Mouse (Mus musculus): Measurements from ENCODE around the gene Rbbp8nl. TPM values are rescaled to one million over a fixed set of nuclear protein-coding genes. Genes with fewer than 3 reads are reported as not detected.

Rbbp8nl gene
- polyA plus RNA-seq, 1 experiment from 2014 or later, result not detected

- H3K27me3 ChIP-seq (replicated peaks; ENCODE audit: control insufficient read depth, insufficient read depth, low read length), result no peaks in the 10 kb centered on the region
- no peak overlapping the region for H3K9ac ChIP-seq (replicated peaks; ENCODE audit: low read depth, low read length)
- no peaks in the 10 kb centered on the region for H3K36me3 ChIP-seq (ENCODE audit: control insufficient read depth, insufficient read depth)
- H3K4me1 ChIP-seq (replicated peaks; ENCODE audit: control insufficient read depth, insufficient read depth, low read length), result peaks cover 20% of the 10 kb centered on the region
- H3K27ac ChIP-seq (ENCODE audit: low read length), result no peak overlapping the region
- 98% methylated on average over 5 of the region's 5 CpGs for WGBS
- H3K4me2 ChIP-seq (ENCODE audit: low read length), result no peak overlapping the region
- H3K4me3 ChIP-seq (replicated peaks; ENCODE audit: low read length), result no peak overlapping the region
- no peak for ATAC-seq
- H3K9me3 ChIP-seq (ENCODE audit: control insufficient read depth, low read length), result no peaks in the 10 kb centered on the region
Measured at GRCm38 (mm10) chr2:180254436-180255209, 35.1 kb downstream of the Rbbp8nl start.

DNA sequence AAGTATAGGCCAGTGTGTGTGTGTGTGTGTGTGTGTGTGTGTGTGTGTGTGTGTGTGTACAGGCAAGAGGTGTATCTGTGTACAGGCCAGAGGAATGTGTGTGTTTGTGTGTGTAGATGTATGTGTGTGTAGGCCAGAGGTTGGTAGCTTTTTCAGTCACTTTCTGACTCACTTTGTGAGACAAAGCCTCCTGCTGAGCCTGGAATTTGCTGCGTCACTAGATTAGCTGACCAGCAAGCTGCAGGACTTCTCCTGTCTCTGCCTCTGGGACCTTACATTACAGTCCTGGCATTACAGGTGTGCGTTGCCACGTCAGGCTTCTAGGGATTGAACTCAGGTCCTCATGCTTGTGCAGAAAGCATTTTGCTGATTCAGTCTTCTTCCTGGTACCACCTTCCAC lies 37.8 kb downstream of the Rbbp8nl start:
- ATAC-seq, result 0 out of 2 replicates have a peak, but pooled peaks have one; percentile 9

DNA sequence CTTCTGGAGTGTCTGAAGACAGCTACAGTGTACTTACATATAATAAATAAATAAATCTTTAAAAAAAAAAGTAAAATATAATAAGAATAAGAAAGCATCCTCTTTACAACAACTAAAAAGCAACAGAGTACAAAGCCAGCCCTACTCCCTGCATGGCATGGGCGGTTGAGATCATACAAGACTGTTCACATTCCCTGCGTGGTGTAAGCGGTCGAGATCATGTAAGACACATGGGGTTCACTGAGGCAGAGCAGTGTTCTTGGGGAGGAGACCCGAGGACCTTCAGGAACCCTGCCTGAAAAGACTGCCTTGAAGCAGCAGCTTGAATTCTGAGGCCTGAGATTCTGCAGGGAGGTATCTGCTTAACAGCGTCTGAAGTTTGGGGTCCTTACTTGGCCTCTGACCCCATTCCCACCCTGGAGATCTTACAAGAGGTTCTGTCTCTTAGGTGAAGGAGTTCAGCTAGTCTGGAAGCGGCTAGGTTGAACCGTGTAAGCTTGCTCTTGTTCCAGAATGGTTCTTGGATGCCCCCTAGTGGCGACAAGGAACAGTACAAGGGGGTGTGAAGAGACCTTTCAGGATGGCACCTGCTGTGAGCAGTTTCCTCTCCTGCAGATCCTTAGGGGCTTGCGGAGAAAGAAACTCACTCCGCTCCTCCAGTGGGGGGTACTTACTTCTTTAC lies 38.6 kb downstream of the Rbbp8nl start:
- peak overlapping the region; percentile 18 for H3K9ac ChIP-seq (replicated peaks; ENCODE audit: low read depth, low read length)
- 33% methylated on average over 11 of the region's 11 CpGs for WGBS
- H3K4me2 ChIP-seq (ENCODE audit: low read length), result no peak overlapping the region

More for the DNA sequence above, 37.8 kb downstream of the Rbbp8nl start:
- no peak overlapping the region for H3K4me3 ChIP-seq (replicated peaks; ENCODE audit: low read length)
- WGBS, result 38% methylated on average over 3 of the region's 3 CpGs
- H3K4me2 ChIP-seq (ENCODE audit: low read length), result no peak overlapping the region
- peaks cover 12% of the 10 kb centered on the region for H3K4me1 ChIP-seq (replicated peaks; ENCODE audit: control insufficient read depth, insufficient read depth, low read length)
- H3K9me3 ChIP-seq (ENCODE audit: control insufficient read depth, low read length), result no peaks in the 10 kb centered on the region
- H3K9ac ChIP-seq (replicated peaks; ENCODE audit: low read depth, low read length), result no peak overlapping the region
- H3K36me3 ChIP-seq (ENCODE audit: control insufficient read depth, insufficient read depth), result no peaks in the 10 kb centered on the region
- H3K27ac ChIP-seq (ENCODE audit: low read length), result no peak overlapping the region
- H3K27me3 ChIP-seq (replicated peaks; ENCODE audit: control insufficient read depth, insufficient read depth, low read length), result no peaks in the 10 kb centered on the region

GRCm38 (mm10) chr2:180248947-180249660 lies 40.6 kb downstream of the Rbbp8nl start:
- peaks cover 3% of the 10 kb centered on the region; the same call in 1 of the 2 replicates for H3K4me1 ChIP-seq (replicated peaks; ENCODE audit: control insufficient read depth, insufficient read depth, low read length)
- no peaks in the 10 kb centered on the region for H3K36me3 ChIP-seq (ENCODE audit: control insufficient read depth, insufficient read depth)
- no peaks in the 10 kb centered on the region for H3K27me3 ChIP-seq (replicated peaks; ENCODE audit: control insufficient read depth, insufficient read depth, low read length)
- ATAC-seq, result no peak
- no peak overlapping the region for H3K27ac ChIP-seq (ENCODE audit: low read length)
- H3K4me3 ChIP-seq (replicated peaks; ENCODE audit: low read length), result no peak overlapping the region
- H3K9ac ChIP-seq (replicated peaks; ENCODE audit: low read depth, low read length), result no peak overlapping the region
- H3K4me2 ChIP-seq (ENCODE audit: low read length), result no peak overlapping the region
- WGBS, result 59% methylated on average over 9 of the region's 9 CpGs
- H3K9me3 ChIP-seq (ENCODE audit: control insufficient read depth, low read length), result no peaks in the 10 kb centered on the region

More for the DNA sequence above, 38.6 kb downstream of the Rbbp8nl start:
- H3K36me3 ChIP-seq (ENCODE audit: control insufficient read depth, insufficient read depth), result no peaks in the 10 kb centered on the region
- peaks cover 7% of the 10 kb centered on the region for H3K4me1 ChIP-seq (replicated peaks; ENCODE audit: control insufficient read depth, insufficient read depth, low read length)
- no peaks in the 10 kb centered on the region for H3K27me3 ChIP-seq (replicated peaks; ENCODE audit: control insufficient read depth, insufficient read depth, low read length)
- no peaks in the 10 kb centered on the region for H3K9me3 ChIP-seq (ENCODE audit: control insufficient read depth, low read length)
- H3K4me3 ChIP-seq (replicated peaks; ENCODE audit: low read length), result no peak overlapping the region
- ATAC-seq, result peak; percentile 92
- no peak overlapping the region for H3K27ac ChIP-seq (ENCODE audit: low read length)

GRCm38 (mm10) chr2:180247916-180248315 lies 41.8 kb downstream of the Rbbp8nl start:
- WGBS, result 92% methylated on average over 5 of the region's 5 CpGs
- Histone ChIP-seq H3K9me3 (ENCODE audit: control insufficient read depth, low read length) (no peaks in the 10 kb centered on the region), H3K4me2 (ENCODE audit: low read length) (no peak overlapping the region), H3K36me3 (ENCODE audit: control insufficient read depth, insufficient read depth) (no peaks in the 10 kb centered on the region), H3K27me3 (replicated peaks; ENCODE audit: control insufficient read depth, insufficient read depth, low read length) (no peaks in the 10 kb centered on the region), H3K27ac (ENCODE audit: low read length) (no peak overlapping the region), H3K4me3 (replicated peaks; ENCODE audit: low read length) (no peak overlapping the region), H3K4me1 (replicated peaks; ENCODE audit: control insufficient read depth, insufficient read depth, low read length) (peaks cover 3% of the 10 kb centered on the region; the same call in 1 of the 2 replicates), H3K9ac (replicated peaks; ENCODE audit: low read depth, low read length) (no peak overlapping the region)
- no peak for ATAC-seq

DNA sequence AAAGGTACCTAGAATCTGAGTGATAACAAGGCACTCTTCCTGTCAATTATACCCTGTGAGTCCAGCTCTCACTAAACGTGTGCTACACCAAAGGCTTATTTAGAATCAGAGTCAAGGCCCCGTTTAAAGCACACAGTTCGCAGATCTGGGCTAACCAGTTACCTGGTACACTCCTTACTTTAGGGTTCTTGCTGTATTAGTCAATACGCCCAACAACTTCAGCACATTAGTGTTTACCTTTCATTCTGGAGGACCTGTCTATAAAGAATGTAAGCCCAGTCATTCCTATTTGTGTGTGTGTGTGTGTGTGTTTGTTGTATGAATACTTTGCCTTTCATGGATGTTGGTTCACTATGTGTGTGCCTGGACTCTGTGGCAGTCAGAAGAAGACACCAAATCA lies 46.6 kb downstream of the Rbbp8nl start:
- 93% methylated on average over 4 of the region's 4 CpGs for WGBS
- ATAC-seq, result no peak

GRCm38 (mm10) chr2:180238591-180238990 lies 51.1 kb downstream of the Rbbp8nl start:
- Histone ChIP-seq H3K27me3 (replicated peaks; ENCODE audit: control insufficient read depth, insufficient read depth, low read length) (no peaks in the 10 kb centered on the region), H3K4me3 (replicated peaks; ENCODE audit: low read length) (no peak overlapping the region), H3K4me1 (replicated peaks; ENCODE audit: control insufficient read depth, insufficient read depth, low read length) (no peaks in the 10 kb centered on the region), H3K4me2 (ENCODE audit: low read length) (no peak overlapping the region), H3K9ac (replicated peaks; ENCODE audit: low read depth, low read length) (no peak overlapping the region), H3K9me3 (ENCODE audit: control insufficient read depth, low read length) (no peaks in the 10 kb centered on the region), H3K36me3 (ENCODE audit: control insufficient read depth, insufficient read depth) (no peaks in the 10 kb centered on the region), H3K27ac (ENCODE audit: low read length) (no peak overlapping the region)
- 90% methylated on average over 5 of the region's 5 CpGs for WGBS
- ATAC-seq, result no peak

More for the DNA sequence above, 46.6 kb downstream of the Rbbp8nl start:
- Histone ChIP-seq H3K4me3 (replicated peaks; ENCODE audit: low read length) (no peak overlapping the region), H3K4me2 (ENCODE audit: low read length) (no peak overlapping the region), H3K4me1 (replicated peaks; ENCODE audit: control insufficient read depth, insufficient read depth, low read length) (no peaks in the 10 kb centered on the region), H3K9me3 (ENCODE audit: control insufficient read depth, low read length) (no peaks in the 10 kb centered on the region), H3K27me3 (replicated peaks; ENCODE audit: control insufficient read depth, insufficient read depth, low read length) (no peaks in the 10 kb centered on the region), H3K9ac (replicated peaks; ENCODE audit: low read depth, low read length) (no peak overlapping the region), H3K36me3 (ENCODE audit: control insufficient read depth, insufficient read depth) (no peaks in the 10 kb centered on the region), H3K27ac (ENCODE audit: low read length) (no peak overlapping the region)

GRCm38 (mm10) chr2:180237601-180238345 lies 51.9 kb downstream of the Rbbp8nl start:
- Histone ChIP-seq H3K27ac (ENCODE audit: low read length) (no peak overlapping the region), H3K9me3 (ENCODE audit: control insufficient read depth, low read length) (no peaks in the 10 kb centered on the region), H3K27me3 (replicated peaks; ENCODE audit: control insufficient read depth, insufficient read depth, low read length) (no peaks in the 10 kb centered on the region), H3K9ac (replicated peaks; ENCODE audit: low read depth, low read length) (no peak overlapping the region), H3K4me3 (replicated peaks; ENCODE audit: low read length) (no peak overlapping the region), H3K4me1 (replicated peaks; ENCODE audit: control insufficient read depth, insufficient read depth, low read length) (no peaks in the 10 kb centered on the region), H3K4me2 (ENCODE audit: low read length) (no peak overlapping the region), H3K36me3 (ENCODE audit: control insufficient read depth, insufficient read depth) (no peaks in the 10 kb centered on the region)
- WGBS, result 89% methylated on average over 7 of the region's 7 CpGs
- ATAC-seq, result no peak

All from forebrain, embryonic 16.5 days (tissue).